Mouse (Mus musculus): ENCODE data around the gene Mkrn2. TPM values are rescaled to one million over a fixed set of nuclear protein-coding genes. Genes with fewer than 3 reads are reported as not detected.

The Mkrn2 gene
- total RNA-seq (2015): 10.6 and 12.2 TPM in 2 replicates
- 13.5 and 27.0 TPM in 2 replicates for total RNA-seq (2017)

DNA sequence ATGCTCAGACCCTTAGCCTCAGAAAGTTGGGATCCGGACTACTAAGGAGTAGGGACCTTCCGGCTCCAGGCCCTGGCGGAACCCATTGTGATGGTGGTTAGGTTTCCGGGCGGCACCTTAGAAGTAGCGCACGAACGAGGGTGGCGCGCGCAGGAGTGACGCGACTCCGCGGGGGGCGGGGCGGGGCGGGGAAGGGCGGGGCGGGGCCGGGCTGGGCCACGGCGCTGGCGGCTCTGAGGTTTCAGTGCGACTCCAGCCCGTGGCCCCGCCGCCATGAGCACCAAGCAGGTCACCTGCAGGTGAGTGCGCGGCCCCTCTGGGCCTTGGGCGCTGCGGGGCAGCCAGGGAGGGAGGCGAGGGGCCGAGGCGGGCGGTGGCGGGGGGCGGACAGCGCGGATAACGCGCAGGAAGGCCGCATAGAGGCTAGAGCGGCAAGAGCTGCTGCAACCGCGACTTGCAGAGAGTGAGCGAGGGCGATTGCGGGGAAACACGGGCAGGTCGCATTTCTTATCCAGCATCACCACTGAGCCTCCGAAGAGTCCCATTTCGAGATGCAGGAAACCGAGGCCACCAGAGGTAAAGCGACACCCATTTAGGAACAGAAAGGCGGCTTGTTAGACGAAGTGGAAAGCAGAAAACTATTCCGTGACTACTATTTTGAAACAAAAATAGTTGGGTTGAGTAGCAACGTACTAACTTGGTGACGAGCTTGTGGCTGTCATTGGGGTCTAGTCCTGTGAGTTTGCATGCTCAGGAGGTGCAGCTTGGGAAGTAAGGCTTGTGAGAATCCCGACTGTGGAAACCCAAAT, at the start of gene Mkrn2:
Gene Mkrn2 (plus strand): TSS at position 188 of the 809 bp plus-strand sequence.
- peak; percentile 97 for ATAC-seq (replicated peaks; ENCODE audit: poor library complexity)

DNA sequence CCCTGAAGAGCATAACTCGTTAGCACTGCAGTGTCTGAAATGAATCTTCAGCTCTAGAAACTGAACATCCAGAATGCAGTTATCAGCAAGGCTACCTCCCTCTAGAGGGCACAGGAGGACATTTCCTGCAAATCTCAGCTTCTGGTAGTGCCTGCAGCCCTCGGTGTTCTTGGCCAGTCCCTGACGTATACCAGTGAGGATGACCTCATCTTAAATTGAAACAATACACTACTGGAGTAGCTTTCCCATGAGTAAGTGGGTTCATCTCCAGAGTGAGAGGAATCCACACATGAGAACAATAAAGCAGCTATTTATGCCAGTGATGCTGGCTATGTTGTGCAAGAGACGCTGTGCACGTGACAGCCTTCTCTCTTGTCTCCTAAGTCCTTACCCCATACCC, 46.2 kb upstream of the Mkrn2 start:
- peak; percentile 39; the same call in 1 of the 2 replicates for ATAC-seq (replicated peaks; ENCODE audit: poor library complexity)

DNA sequence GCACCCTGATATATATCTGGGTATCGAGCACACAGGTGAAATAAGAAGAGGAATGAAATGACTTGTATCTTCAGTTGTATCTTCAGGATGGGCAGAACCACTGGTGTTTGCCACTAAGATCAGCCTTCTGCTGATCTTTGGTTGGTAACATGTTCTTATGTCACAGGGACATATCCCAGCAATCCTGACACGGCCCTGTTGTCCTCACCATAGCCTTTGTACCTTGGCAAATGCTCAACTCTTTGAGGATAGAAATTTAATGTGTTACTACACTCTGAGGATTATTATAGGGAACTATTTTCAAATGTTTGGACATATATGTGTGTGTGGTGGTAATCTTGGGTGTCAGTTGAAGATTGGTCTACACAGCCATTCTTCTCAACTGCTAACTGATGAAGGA, 43.5 kb upstream of the Mkrn2 start:
- no peak for ATAC-seq (replicated peaks; ENCODE audit: poor library complexity)

DNA sequence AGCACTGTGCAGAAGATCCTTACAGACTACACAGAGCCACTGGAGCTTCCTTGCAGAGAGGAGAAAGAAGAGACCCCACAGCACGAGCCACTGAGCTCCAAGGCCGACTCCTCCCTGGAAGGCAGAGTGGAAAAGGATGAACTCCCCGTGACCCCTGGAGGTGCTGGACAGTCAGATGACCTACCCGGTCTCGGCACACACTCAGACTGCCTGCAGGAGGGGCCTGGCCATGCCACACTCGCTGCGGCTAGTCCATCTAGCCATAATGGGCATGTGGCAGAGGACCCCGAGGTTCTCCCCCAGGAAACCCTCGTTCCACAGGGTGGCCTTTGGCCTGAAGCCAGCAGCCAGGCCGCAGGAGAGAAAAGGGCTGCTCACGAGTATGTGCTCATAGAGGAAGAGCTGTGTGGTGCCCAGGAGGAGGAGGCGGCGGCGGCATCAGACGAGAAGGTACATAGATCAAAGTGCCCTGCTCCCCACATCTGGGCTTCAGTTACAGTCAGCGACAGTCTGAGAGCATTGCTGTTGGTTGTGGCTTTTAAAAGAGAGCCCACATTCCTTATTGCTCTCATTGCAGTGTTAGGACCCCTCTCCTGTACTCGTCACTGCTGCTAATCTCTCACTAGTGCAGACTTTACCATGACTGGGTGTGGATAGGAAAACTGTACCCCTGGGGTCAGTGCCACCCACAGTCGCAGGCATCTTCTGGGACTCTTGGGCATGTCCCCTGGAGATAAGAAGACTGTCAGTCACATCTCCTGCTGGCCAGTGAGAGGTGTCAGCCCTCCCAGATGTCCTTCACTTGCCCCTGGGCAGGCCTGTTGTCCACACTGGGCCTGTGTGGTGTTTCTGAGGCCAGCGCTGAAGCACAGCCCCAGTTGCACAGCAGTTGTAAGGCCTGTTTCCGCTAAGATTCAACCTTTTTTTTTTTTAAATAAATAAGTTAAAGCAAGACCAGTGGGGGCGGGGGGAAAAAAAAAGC, 41.8 kb upstream of the Mkrn2 start:
- no peak for ATAC-seq (replicated peaks; ENCODE audit: poor library complexity)

DNA sequence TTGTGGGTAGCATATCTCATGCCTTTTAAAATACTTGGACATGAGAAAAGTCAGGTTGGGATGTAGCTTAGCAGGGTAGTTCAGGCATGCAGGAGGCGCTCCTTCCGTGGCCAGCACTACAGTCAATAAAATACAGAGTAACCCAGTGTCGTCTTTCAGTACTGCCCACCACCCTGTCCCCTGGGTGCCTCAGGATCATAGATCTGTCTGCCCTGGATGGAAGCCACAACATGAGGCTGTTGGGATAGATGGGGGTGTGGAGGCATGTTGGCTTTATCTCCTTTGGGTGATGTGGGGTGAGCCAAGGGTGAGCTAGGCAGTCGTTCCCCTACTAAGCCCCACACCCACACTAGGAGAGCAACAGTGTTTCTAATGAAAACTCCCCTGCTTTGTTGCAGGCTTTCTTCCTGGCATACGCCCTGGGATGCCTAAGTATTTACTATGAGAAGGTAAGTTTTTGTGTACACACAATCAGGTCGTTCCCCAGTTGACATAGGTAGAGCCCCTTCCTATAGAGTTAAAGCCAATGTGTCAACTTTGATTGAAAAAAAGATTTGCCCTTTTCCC, 36.1 kb upstream of the Mkrn2 start:
- no peak for ATAC-seq (replicated peaks; ENCODE audit: poor library complexity)

DNA sequence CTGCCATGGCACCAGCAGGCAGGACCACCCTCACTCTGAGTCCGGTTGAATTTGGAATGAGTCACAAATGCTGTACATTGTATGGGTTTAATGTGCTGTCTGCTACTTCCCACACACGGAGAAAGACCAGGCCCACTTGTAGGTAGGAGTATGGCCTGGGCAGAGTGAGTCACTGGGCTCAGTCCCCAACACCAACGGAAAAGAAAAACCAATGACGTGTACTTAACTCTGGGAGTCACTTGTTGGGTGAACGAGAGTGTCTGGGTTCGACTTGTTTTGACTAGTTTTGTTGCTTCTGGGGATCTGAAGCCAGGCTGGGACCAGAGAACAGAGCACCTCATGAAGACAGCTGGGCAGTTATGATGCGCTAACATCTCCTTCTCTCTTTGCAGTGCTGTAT, 27.5 kb upstream of the Mkrn2 start:
- no peak for ATAC-seq (replicated peaks; ENCODE audit: poor library complexity)

DNA sequence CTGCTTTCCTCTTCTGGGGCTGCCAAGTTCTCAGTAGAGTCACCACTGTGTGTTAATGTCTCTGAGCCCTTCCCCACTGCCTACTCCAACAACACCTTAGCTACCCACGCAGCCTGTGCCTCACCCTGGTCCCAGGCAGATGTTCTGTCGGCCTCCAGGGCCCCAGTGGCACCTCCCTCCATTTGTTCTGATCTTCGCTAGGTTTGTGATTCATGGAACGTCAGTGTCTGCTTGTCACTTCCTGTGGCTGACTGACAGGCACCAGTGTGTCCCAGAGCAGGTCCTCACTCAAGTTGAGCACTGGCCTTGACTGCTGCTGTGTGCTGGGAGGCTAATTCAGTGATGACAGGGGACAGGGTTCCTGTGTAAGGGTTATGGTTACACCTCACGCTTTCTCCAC, 24.3 kb upstream of the Mkrn2 start:
- no peak for ATAC-seq (replicated peaks; ENCODE audit: poor library complexity)

DNA sequence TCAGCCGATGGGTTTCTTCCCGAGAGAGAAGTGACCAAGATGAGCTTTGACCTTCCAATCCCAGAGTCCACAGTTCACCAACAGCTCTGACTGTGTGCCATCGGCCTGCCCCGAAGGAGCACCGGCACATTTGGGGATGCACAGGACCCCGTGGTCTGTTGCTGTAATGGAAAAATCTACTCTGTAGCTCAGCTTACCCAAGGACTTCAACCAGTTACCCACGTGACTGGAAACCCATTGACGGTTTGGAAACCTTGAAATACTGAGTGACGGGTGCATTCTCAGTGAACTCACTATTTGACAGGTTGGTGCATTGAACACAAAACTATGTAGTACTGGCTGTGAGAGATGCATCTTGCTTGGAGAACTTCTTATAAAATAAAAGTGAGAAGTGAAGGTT, 23.8 kb upstream of the Mkrn2 start:
- ATAC-seq (replicated peaks; ENCODE audit: poor library complexity): no peak

DNA sequence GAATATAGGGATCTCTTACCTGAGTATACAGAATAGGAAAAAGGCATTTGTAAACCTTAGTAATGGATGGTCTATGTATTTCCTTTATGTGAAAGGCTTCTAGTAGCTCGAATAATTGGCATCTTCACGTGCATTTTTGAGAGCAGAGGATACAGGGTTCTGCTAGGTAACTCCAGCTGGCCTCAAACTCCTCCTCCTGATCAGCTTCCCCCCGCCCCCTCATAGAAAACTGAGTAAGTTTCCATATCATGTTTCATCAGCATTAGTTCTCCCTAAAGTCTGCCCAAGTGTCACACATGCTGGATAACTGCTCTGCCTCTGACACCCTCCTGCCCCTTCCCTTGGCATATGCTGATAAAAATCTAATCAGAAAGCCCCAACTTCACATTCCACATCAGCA, 20.9 kb upstream of the Mkrn2 start:
- ATAC-seq (replicated peaks; ENCODE audit: poor library complexity): no peak

DNA sequence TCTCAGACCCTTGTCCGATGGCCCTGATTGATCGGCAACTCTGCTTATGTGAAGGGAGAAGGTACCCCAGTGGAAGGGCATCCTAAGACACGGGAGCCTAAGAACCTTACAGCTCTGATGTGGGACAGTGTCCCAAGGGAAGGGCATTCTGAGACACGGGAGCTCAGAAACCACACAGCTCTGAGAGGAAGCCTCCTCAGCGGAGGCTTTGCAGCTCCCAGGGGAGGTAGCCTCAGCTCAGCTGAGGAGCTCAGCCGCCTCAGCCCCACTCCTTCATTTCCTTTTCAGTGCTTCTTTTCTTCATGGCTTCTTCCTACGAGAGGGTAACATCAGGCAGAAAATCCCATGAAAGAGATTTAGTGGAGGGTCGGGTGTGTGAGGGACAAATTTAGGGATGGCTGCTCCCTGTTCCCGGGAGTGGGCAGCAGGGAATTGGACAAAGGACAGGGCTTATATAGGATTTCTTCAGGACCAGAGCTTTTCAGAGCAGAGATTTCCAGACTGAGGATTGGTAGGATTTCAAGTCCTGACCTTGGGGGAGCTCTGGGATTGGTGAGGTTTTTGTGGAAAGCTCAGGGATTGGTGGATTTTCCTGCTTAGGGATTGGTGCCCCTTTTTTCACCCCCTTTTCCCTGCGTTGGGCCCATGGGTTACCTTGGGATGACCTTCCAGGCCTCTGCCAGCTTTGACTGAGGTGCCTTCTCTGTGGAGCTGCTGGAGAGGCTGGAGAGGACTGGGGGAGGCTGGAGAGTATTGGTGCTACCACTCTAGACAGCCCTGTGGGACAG, 19.2 kb upstream of the Mkrn2 start:
- no peak for ATAC-seq (replicated peaks; ENCODE audit: poor library complexity)

DNA sequence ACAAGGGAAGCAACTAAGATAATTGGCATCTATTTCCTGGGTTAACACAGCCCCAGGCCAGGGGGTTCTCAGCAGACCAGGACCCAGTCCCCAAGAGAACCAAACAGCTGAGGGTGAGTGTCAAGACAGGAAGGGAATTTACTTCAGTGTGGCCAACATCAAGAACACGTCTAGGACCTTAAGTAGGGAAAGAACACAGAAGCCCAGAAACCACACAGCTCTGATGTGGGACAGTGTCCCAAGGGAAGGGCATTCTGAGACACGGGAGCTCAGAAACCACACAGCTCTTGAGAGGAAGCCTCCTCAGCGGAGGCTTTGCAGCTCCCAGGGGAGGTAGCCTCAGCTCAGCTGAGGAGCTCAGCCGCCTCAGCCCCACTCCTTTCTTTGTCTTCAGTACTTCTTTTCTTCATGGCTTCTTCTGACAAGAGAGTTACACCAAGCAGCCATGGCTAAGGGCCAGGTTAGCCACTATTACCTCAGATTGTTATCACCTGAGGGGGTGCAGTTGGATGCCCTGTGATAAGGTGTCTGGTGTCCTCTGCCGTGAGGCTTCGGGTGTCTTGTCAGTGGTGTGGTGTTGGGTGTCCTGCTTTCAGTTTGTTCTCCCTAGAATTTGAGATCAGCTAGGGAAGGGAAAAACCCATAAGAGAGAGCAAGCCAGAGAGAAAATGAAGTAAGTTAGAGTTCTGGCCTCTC, 18.1 kb upstream of the Mkrn2 start:
- peak; percentile 62 for ATAC-seq (replicated peaks; ENCODE audit: poor library complexity)

DNA sequence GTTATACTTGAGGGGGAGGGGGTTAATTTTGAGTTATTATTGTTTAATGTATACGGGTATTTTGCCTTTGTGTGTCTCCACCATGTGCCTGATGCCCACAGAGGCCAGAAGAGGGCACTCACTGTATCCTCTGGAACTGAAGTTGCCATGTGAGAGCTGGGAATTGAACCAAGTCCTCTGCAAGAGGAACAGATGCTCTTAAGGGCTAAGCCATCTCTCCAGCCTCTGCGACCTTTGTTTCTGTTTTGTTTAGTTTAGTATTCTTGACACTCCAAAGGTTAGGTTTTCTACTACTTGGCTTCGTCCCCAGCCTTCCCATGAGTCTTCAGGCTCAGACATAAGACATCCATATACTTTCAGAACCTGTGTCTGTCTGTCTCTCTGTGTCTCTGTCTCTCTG, 17.5 kb upstream of the Mkrn2 start:
- ATAC-seq (replicated peaks; ENCODE audit: poor library complexity): peak; percentile 76

DNA sequence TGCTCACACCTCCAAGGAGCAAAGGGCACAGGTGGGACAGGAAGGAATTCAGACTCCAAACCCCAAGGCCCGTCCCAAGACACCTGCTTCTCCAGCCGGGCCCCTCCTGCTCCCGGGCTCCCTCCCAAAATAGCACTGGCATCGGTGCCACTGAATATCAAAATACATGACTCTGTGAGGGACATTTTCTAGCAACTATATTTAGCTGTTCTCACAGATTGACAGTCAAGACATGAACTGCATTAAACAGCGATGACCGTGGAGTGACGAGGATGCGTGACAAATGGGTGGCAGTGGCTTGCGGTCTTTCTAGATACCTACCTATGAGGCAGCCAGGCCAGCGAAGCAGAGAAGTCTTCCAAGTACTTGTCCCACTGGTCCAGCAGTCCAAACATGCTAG, 15.4 kb upstream of the Mkrn2 start:
- ATAC-seq (replicated peaks; ENCODE audit: poor library complexity): no peak

DNA sequence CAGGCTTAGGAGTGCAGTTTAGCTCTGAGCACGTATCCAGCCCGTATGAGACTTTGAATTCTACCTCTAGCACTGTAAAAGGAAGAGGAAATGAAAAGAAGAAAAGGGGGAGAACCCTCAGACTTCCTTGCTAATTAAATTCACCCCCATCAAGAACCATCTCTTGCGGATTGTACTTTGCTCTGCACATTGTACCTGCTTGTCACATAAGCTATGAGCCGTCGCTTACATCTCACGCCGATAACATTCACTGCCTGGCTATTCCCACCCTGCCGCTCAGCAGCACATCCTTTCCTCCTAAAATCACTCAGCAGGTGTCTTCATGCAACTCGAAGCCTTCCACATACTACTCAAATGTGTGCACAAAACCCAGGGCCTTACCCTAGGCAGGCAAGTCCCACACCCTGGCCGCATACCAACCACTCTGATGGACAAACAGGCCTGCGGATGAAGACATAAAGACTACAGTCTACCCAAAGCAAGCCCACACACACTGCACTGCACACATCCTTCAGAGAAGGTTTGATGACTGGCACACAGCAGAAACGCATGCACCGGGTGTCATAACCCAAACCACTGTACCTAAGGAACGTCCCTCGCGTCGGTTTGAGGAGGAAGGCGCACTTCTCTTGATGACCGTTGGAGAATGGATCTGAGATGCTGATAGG, 9.9 kb upstream of the Mkrn2 start:
- ATAC-seq (replicated peaks; ENCODE audit: poor library complexity): no peak

DNA sequence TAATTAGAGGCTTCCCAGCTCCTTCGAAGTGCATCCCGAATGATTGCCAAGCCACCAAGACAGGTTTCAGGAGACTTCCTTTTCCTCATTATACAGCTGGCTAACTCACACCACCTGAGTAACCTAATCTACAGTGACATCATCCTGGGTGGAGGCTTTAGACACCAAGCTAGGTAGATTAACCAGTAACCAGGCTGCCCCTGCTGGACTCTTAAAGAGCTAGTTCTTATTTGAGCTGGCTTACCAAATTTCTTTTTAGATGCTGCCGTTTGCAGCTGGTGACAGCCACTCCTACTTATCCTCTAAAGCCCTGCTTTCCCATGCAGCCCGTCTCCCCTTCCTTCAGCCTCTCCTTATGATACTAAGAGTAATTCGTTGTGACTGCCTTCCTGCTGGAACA, 9.2 kb upstream of the Mkrn2 start, which contains the start of gene Mkrn2os:
Gene Mkrn2os (minus strand): TSS at position 119 of the 400 bp plus-strand sequence.
- ATAC-seq (replicated peaks; ENCODE audit: poor library complexity): no peak

DNA sequence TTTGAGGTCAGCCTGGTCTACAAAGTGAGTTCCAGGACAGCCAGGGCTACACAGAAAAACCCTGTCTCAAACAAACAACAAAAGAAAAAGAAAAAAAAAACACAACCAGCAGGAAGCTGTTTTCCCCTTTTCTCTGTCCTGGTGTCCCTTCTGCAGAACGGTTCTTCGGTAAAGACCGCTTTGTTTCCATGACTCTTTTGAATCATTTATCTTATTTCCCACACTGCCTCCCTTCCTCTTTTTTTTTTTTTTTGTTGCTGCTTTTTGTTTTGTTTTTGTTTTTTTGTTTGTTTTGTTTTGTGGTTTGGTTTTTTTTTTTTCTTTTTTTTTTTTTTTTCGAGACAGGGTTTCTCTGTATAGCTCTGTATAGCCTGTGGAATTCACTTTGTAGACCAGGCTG, 8.4 kb upstream of the Mkrn2 start:
- ATAC-seq (replicated peaks; ENCODE audit: poor library complexity): no peak

DNA sequence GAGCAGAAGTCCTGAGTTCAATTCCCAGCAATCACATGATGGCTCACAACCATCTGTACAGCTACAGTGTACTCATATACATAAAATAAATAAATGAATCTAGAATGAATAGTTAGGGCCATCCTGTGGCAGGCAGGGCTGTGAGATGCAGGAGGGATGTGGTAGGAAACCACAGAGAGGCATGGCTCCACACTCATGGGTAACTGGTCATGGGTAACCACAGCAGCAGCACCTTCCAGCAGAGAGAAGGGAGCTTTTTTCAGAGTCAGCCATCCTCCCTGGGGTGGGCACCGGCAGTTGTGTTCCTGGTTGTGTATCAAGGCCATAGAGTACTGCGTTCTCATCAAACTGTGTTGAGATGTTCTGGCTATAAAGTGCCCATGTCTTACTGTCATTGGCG, 7.2 kb upstream of the Mkrn2 start:
- peak; percentile 91 for ATAC-seq (replicated peaks; ENCODE audit: poor library complexity)

DNA sequence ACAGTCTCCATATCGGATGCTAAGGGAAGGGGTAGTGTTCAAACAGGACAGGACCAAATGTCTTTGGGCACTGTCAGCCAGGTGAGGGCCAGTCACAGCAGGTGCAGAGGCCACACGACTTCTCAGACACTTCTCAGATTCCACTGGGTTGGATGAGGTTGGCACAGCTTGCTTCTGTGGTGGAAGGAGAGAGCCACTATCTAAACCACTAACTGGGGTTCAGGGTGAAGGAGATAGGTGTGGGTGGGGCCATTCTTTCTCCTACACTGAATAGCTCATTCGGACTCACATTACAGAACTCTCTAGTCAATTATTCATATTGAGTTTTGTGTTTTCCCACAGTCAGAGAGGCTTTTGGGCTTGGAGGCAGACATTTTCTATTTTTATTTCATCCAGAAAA, 6.0 kb upstream of the Mkrn2 start:
- peak; percentile 79 for ATAC-seq (replicated peaks; ENCODE audit: poor library complexity)

DNA sequence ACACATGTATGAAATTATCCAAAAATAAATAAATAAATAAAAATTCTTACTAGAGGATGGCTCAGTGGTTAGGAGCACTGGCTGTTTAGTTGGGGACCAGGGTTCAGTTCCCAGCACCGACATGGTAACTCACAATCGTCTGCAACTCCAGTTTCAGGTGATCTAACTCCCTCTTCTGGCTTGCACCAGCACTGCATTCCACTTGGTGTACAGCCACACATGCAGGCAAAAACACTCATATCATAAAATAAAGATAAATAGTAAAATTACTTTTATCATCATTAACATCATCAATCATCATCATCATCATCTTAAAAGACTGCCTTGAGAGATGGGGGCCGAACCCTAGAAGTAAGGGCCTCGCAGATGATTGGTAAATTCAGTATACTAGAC, 384 bp upstream of the Mkrn2 start:
- ATAC-seq (replicated peaks; ENCODE audit: poor library complexity): no peak

All from megakaryocyte progenitor cell, adult 5-6 weeks (primary cell).